Comparison of ENCODE assay signal across 15 mouse cellular contexts in genomic region chr1:143999371-143999920, GRCm38 (mm10). TPM values are rescaled to one million over a fixed set of nuclear protein-coding genes. Genes with fewer than 3 reads are reported as not detected.
A peak's percentile ranks its signal among the peaks of the same experiment; 100 is the strongest.
DNase-seq lines count a peak whose midpoint lies in the region; ATAC-seq and TF ChIP-seq lines count a peak whose summit lies in the region.
"Had no signal": no experiment of that assay in that cellular context is flagged by ENCODE, and none has a peak within 500 bp of the region (broad histone marks: within the 10 kb centered on the region; RNA-seq: fewer than 3 reads in every experiment).

No protein-coding gene starts in this region.

- no peak for TF ChIP-seq POLR2A in thymus, adult 2 months (IDR thresholded peaks at IDR 0.05; ENCODE audit: control insufficient read depth, extremely low read depth, insufficient read depth, low read length, poor library complexity)

- H3K36me3 ChIP-seq in lung, postnatal 0 days (ENCODE audit: insufficient read depth, low read length) = no peaks in the 10 kb centered on the region
- peaks cover 14% of the 10 kb centered on the region for H3K36me3 ChIP-seq in thymus, adult 2 months (ENCODE audit: control insufficient read depth, insufficient read depth, low read length)

- H3K4me1 ChIP-seq in lung, postnatal 0 days (ENCODE audit: insufficient read depth, low read depth, low read length) = no peaks in the 10 kb centered on the region
- H3K4me1 ChIP-seq in thymus, adult 2 months (replicated peaks; ENCODE audit: control insufficient read depth, insufficient read depth, low read length) = peaks cover 4% of the 10 kb centered on the region; the same call in 1 of the 2 replicates

- no peak overlapping the region for H3K27ac ChIP-seq in lung, postnatal 0 days (ENCODE audit: low read length)
- H3K27ac ChIP-seq in thymus, adult 2 months (ENCODE audit: control insufficient read depth, insufficient read depth, low read length) = no peak overlapping the region
- H3K27ac ChIP-seq: embryonic facial prominence, embryonic 15.5 days; heart, embryonic 13.5 days; kidney, postnatal 0 days; limb, embryonic 12.5 days had no signal

- TF ChIP-seq CTCF in lung, postnatal 0 days (IDR thresholded peaks at IDR 0.05) = no peak
- no peak for TF ChIP-seq CTCF in thymus, adult 2 months (IDR thresholded peaks at IDR 0.05; ENCODE audit: borderline replicate concordance, control insufficient read depth, extremely low read depth, insufficient read depth, low read length, poor library complexity)

- no peak overlapping the region for H3K9ac ChIP-seq in lung, postnatal 0 days (replicated peaks; ENCODE audit: low read depth)
- H3K9ac ChIP-seq: embryonic facial prominence, embryonic 15.5 days; heart, embryonic 13.5 days; limb, embryonic 12.5 days had no signal

- H3K9me3 ChIP-seq in lung, postnatal 0 days (ENCODE audit: low read length) = no peaks in the 10 kb centered on the region
- H3K9me3 ChIP-seq: embryonic facial prominence, embryonic 15.5 days; heart, embryonic 13.5 days; limb, embryonic 12.5 days had no signal

- H3K27me3 ChIP-seq in lung, postnatal 0 days (replicated peaks; ENCODE audit: insufficient read depth, low read length) = no peaks in the 10 kb centered on the region
- H3K27me3 ChIP-seq in thymus, adult 2 months (ENCODE audit: control insufficient read depth, insufficient read depth, low read length) = no peaks in the 10 kb centered on the region
- H3K27me3 ChIP-seq: embryonic facial prominence, embryonic 15.5 days; heart, embryonic 13.5 days; limb, embryonic 12.5 days had no signal

- WGBS in lung, postnatal 0 days = 58% methylated on average over 7 of the region's 7 CpGs
- 44% methylated on average over 7 of the region's 7 CpGs for WGBS in thymus, adult 2 months

- H3K4me3 ChIP-seq in lung, postnatal 0 days (ENCODE audit: low read depth, low read length) = no peak overlapping the region
- H3K4me3 ChIP-seq in thymus, adult 2 months (ENCODE audit: control insufficient read depth, insufficient read depth, low read length) = no peak overlapping the region
- H3K4me3 ChIP-seq: embryonic facial prominence, embryonic 15.5 days; heart, embryonic 13.5 days; limb, embryonic 12.5 days had no signal

- TF ChIP-seq EP300 in lung, postnatal 0 days (IDR thresholded peaks at IDR 0.05) = no peak

- no peak overlapping the region for H3K4me2 ChIP-seq in lung, postnatal 0 days (replicated peaks; ENCODE audit: low read depth, low read length)
- H3K4me2 ChIP-seq: embryonic facial prominence, embryonic 15.5 days; heart, embryonic 13.5 days; limb, embryonic 12.5 days had no signal

- peak; percentile 18 for DNase-seq in adrenal gland, postnatal 25 days
- DNase-seq in adrenal gland, postnatal 4 days (ENCODE audit: low spot score in 2 of 2) = no peak
- DNase-seq in lung, postnatal 10 days = peak; percentile 23
- no peak for DNase-seq in lung, postnatal 0 days (ENCODE audit: low spot score)
- DNase-seq in thymus, postnatal 14 days = peak; percentile 8
- DNase-seq in thymus, adult 2 months = no peak
- DNase-seq in kidney, postnatal 14 days = no peak
- no peak for DNase-seq in layer of hippocampus, adult 11-12 months (ENCODE audit: low spot score)
- DNase-seq: cerebellum, postnatal 36 days had no signal

- no peak for ATAC-seq in lung, postnatal 0 days
- ATAC-seq: forebrain, embryonic 14.5 days; inflammation-experienced regulatory T-cells, adult 6 months had no signal

RNA-seq across cellular contexts. Expression of gene Rgs2, which starts 4.5 kb away (rescaled TPM):
- 162 and 212 TPM in 2 replicates for total RNA-seq in adrenal gland, postnatal 25 days (2021)
- 100 to 1,000 TPM; 169 to 213 TPM for total RNA-seq in adrenal gland, postnatal 4 days (2021)
- 134 and 142 TPM in 2 replicates for polyA plus RNA-seq in lung, postnatal 0 days (2015; fragmentation: Nextera tagmentation; extraction: Ambion mirVana)
- polyA plus RNA-seq in thymus, adult 2 months (2012; rRNA removed) = 4.3 and 5.9 TPM in 2 replicates

Comparison
In these comparisons a context has a peak if more than half of its experiments do, and no peak if none do; other contexts are left out.
1. DNase-seq: peak in adrenal gland, postnatal 25 days (single experiment), lung, postnatal 10 days (single experiment) and thymus, postnatal 14 days (single experiment); none in adrenal gland, postnatal 4 days (0 of 2), lung, postnatal 0 days (single experiment), thymus, adult 2 months (single experiment), kidney, postnatal 14 days (single experiment) and layer of hippocampus, adult 11-12 months (single experiment).